Mouse (Mus musculus): ENCODE results near the gene Mtmr6. TPM values are rescaled to one million over a fixed set of nuclear protein-coding genes. Genes with fewer than 3 reads are reported as not detected.

Mtmr6 gene
- polyA plus RNA-seq, 1 experiment, result 16.8 TPM

DNA sequence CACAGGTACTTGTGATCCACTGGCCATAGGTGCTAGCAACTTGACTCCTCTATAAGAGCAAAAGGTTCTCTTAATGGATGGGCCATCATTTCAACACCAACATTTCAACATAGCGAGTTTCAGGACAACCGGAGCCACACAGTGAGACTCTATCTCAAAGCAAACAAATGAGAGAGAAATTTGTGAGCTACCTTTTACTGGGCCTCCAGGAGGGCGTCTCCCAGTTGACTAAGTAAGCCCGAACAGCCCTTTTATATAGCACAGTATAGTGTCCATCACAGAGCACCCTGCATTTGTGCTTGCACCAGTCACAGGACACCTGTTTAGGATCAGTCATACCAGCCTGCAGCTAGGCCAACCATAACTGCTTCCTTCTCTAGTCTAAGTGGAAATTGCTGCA lies 7.9 kb upstream of the Mtmr6 start:
- TF ChIP-seq CEBPB (IDR thresholded peaks at IDR 0.05; ENCODE audit: insufficient read depth, poor library complexity, severe bottlenecking) (no peak), USF1 (IDR thresholded peaks at IDR 0.05; ENCODE audit: low read depth) (no peak), MAX (IDR thresholded peaks at IDR 0.05; ENCODE audit: low read depth) (no peak), POLR2AphosphoS2 (IDR thresholded peaks at IDR 0.05; ENCODE audit: insufficient read length, low read depth) (no peak), TCF3 (IDR thresholded peaks at IDR 0.05; ENCODE audit: insufficient read length, low read depth) (no peak)
- Histone ChIP-seq H3ac (ENCODE audit: control insufficient read depth, insufficient read length) (no peak overlapping the region), H3K4me3 (no peak overlapping the region), H3K27me3 (ENCODE audit: control insufficient read depth, insufficient read depth, insufficient read length) (no peaks in the 10 kb centered on the region), H3K79me2 (ENCODE audit: control insufficient read depth, insufficient read depth) (no peaks in the 10 kb centered on the region), H3K4me2 (ENCODE audit: low read depth) (no peak overlapping the region), H3K36me3 (ENCODE audit: control insufficient read depth, insufficient read depth) (no peaks in the 10 kb centered on the region)

DNA sequence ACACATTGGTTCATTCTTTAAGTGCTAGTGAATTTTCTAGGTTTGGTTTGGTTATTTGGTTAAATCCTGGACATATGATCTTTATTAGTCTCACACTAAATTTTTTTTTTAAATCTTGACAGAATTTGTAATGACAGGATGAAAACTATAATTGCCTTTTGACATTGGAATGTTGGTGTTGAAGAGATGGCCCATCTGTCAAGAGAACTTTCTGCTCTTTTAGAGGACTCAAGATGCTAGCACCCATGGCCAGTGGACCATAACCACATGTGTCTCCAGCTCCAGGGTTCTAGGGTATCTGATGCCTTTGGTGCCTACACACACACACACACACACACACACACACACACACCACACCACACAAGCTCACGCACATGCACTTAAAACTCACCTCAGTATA lies 7.2 kb upstream of the Mtmr6 start:
- Histone ChIP-seq H3K79me2 (ENCODE audit: control insufficient read depth, insufficient read depth) (no peaks in the 10 kb centered on the region), H3K27me3 (ENCODE audit: control insufficient read depth, insufficient read depth, insufficient read length) (no peaks in the 10 kb centered on the region), H3K4me2 (ENCODE audit: low read depth) (no peak overlapping the region), H3ac (ENCODE audit: control insufficient read depth, insufficient read length) (no peak overlapping the region), H3K4me3 (no peak overlapping the region), H3K36me3 (ENCODE audit: control insufficient read depth, insufficient read depth) (no peaks in the 10 kb centered on the region)
- TF ChIP-seq POLR2A (IDR thresholded peaks at IDR 0.05; ENCODE audit: insufficient read length, low read depth) (no peak), POLR2AphosphoS2 (IDR thresholded peaks at IDR 0.05; ENCODE audit: insufficient read length, low read depth) (no peak), SRF (IDR thresholded peaks at IDR 0.05; ENCODE audit: control insufficient read depth, insufficient read length, low read depth) (no peak), USF1 (IDR thresholded peaks at IDR 0.05; ENCODE audit: low read depth) (no peak), MAX (IDR thresholded peaks at IDR 0.05; ENCODE audit: low read depth) (no peak), TCF3 (IDR thresholded peaks at IDR 0.05; ENCODE audit: insufficient read length, low read depth) (no peak)

DNA sequence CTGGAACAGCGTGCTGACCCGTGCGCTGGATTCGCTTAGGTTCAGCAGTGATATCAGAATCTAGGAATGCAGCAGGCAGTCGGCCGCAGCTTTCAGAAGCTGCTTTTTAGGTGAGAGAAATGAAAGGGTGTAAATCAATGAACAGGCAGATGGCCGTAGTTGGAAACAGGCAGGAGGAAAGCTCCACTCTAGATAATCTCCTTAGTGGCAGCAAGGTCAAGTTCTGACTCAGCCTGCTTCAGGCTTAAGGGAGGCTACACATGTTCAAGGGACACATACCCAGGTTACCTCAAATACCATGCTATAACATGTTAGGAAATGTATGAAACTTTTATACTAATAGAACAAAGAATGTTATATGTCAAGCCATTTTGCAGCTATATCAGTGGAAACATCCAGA lies 2.7 kb upstream of the Mtmr6 start:
- Histone ChIP-seq H3K36me3 (ENCODE audit: control insufficient read depth, insufficient read depth) (no peaks in the 10 kb centered on the region), H3K4me2 (ENCODE audit: low read depth) (no peak overlapping the region), H3ac (ENCODE audit: control insufficient read depth, insufficient read length) (no peak overlapping the region), H3K27me3 (ENCODE audit: control insufficient read depth, insufficient read depth, insufficient read length) (no peaks in the 10 kb centered on the region), H3K4me3 (no peak overlapping the region), H3K79me2 (ENCODE audit: control insufficient read depth, insufficient read depth) (peaks cover 11% of the 10 kb centered on the region)
- no peak for TF ChIP-seq CEBPB (IDR thresholded peaks at IDR 0.05; ENCODE audit: insufficient read depth, poor library complexity, severe bottlenecking)
- TF ChIP-seq USF1 (IDR thresholded peaks at IDR 0.05; ENCODE audit: low read depth), result no peak
- no peak for TF ChIP-seq POLR2A (IDR thresholded peaks at IDR 0.05; ENCODE audit: insufficient read length, low read depth)
- TF ChIP-seq MYOD1 (IDR thresholded peaks at IDR 0.05; ENCODE audit: control insufficient read depth in 1 of 3, insufficient read length in 2 of 3, low read depth in 2 of 3), result no peak
- TF ChIP-seq MYOG (IDR thresholded peaks at IDR 0.05; ENCODE audit: control insufficient read depth in 1 of 3, insufficient read depth in 1 of 3, insufficient read length in 2 of 3, low read depth in 2 of 3), result no peak
- TF ChIP-seq SRF (IDR thresholded peaks at IDR 0.05; ENCODE audit: control insufficient read depth, insufficient read length, low read depth), result no peak
- TF ChIP-seq E2F4 (IDR thresholded peaks at IDR 0.05; ENCODE audit: insufficient read depth), result no peak
- TF ChIP-seq REST (IDR thresholded peaks at IDR 0.05; ENCODE audit: insufficient read depth, insufficient read length), result no peak
- no peak for TF ChIP-seq MAX (IDR thresholded peaks at IDR 0.05; ENCODE audit: low read depth)
- no peak for TF ChIP-seq POLR2AphosphoS2 (IDR thresholded peaks at IDR 0.05; ENCODE audit: insufficient read length, low read depth)
- TF ChIP-seq TCF3 (IDR thresholded peaks at IDR 0.05; ENCODE audit: insufficient read length, low read depth), result no peak
- no peak for TF ChIP-seq TCF12 (IDR thresholded peaks at IDR 0.05; ENCODE audit: insufficient read depth, poor library complexity, severe bottlenecking)

DNA sequence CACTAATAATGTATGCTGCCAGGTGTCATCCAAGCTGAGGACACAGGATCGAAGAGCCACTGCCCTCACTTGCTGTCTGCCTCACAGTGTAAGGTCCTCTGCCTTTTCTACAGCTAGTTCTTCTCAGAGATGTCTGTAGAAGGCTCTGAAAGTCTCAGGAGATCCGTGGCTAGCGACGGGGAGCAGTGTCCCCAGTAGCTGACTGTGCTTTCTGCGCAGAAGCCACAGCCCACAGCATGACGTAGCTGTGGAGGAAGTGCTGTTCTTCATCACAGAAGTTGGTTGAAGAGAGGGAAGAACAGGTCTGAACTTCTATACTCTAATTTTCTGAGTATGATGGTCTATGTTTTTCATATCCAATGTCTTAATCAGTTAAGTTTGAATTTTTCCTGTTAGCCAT lies 4.3 kb downstream of the Mtmr6 start:
- H3K4me3 ChIP-seq, result no peak overlapping the region
- no peaks in the 10 kb centered on the region for H3K27me3 ChIP-seq (ENCODE audit: control insufficient read depth, insufficient read depth, insufficient read length)
- no peak for TF ChIP-seq USF1 (IDR thresholded peaks at IDR 0.05; ENCODE audit: low read depth)
- no peak for TF ChIP-seq CEBPB (IDR thresholded peaks at IDR 0.05; ENCODE audit: insufficient read depth, poor library complexity, severe bottlenecking)
- TF ChIP-seq E2F4 (IDR thresholded peaks at IDR 0.05; ENCODE audit: insufficient read depth), result no peak
- no peak for TF ChIP-seq REST (IDR thresholded peaks at IDR 0.05; ENCODE audit: insufficient read depth, insufficient read length)
- no peak for TF ChIP-seq TCF3 (IDR thresholded peaks at IDR 0.05; ENCODE audit: insufficient read length, low read depth)
- TF ChIP-seq POLR2A (IDR thresholded peaks at IDR 0.05; ENCODE audit: insufficient read length, low read depth), result no peak
- no peak for TF ChIP-seq MYOD1 (IDR thresholded peaks at IDR 0.05; ENCODE audit: control insufficient read depth in 1 of 3, insufficient read length in 2 of 3, low read depth in 2 of 3)
- TF ChIP-seq POLR2AphosphoS2 (IDR thresholded peaks at IDR 0.05; ENCODE audit: insufficient read length, low read depth), result no peak
- peaks cover 66% of the 10 kb centered on the region for H3K79me2 ChIP-seq (ENCODE audit: control insufficient read depth, insufficient read depth)
- no peak overlapping the region for H3ac ChIP-seq (ENCODE audit: control insufficient read depth, insufficient read length)
- H3K36me3 ChIP-seq (ENCODE audit: control insufficient read depth, insufficient read depth), result no peaks in the 10 kb centered on the region
- H3K4me2 ChIP-seq (ENCODE audit: low read depth), result no peak overlapping the region

DNA sequence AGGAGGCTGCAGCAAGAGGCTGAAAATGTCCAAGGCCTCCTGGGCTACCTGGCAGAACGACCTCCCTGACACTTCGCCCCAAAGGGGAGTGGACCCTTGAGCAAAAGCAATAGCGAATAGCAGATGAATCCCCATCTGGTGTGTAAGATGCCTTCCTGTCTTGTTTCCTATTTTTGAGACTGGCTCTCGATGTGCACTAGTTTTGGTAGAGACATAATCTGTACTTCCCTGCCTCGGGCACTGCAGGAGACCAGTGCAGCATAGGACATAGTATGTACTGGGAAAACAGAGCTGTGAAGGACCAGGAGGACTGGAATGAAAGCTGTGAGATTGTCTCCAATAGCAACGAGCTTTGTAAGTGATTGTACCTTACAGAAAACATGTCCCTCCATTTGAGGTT lies 8.3 kb downstream of the Mtmr6 start:
- no peak overlapping the region for H3K4me3 ChIP-seq
- H3K36me3 ChIP-seq (ENCODE audit: control insufficient read depth, insufficient read depth), result no peaks in the 10 kb centered on the region
- no peak overlapping the region for H3K4me2 ChIP-seq (ENCODE audit: low read depth)
- peaks cover 61% of the 10 kb centered on the region for H3K79me2 ChIP-seq (ENCODE audit: control insufficient read depth, insufficient read depth)
- no peak overlapping the region for H3ac ChIP-seq (ENCODE audit: control insufficient read depth, insufficient read length)
- TF ChIP-seq CEBPB (IDR thresholded peaks at IDR 0.05; ENCODE audit: insufficient read depth, poor library complexity, severe bottlenecking) (no peak), REST (IDR thresholded peaks at IDR 0.05; ENCODE audit: insufficient read depth, insufficient read length) (no peak), POLR2A (IDR thresholded peaks at IDR 0.05; ENCODE audit: insufficient read length, low read depth) (no peak), E2F4 (IDR thresholded peaks at IDR 0.05; ENCODE audit: insufficient read depth) (no peak), MYOG (IDR thresholded peaks at IDR 0.05; ENCODE audit: control insufficient read depth in 1 of 3, insufficient read depth in 1 of 3, insufficient read length in 2 of 3, low read depth in 2 of 3) (no peak), TCF12 (IDR thresholded peaks at IDR 0.05; ENCODE audit: insufficient read depth, poor library complexity, severe bottlenecking) (no peak)
- H3K27me3 ChIP-seq (ENCODE audit: control insufficient read depth, insufficient read depth, insufficient read length), result no peaks in the 10 kb centered on the region
